Mouse (Mus musculus): Measurements from ENCODE around the gene Fam196b. TPM values are rescaled to one million over a fixed set of nuclear protein-coding genes. Genes with fewer than 3 reads are reported as not detected.

The Fam196b gene
- polyA plus RNA-seq, 1 experiment from 2014 or later: 0.83 TPM

DNA sequence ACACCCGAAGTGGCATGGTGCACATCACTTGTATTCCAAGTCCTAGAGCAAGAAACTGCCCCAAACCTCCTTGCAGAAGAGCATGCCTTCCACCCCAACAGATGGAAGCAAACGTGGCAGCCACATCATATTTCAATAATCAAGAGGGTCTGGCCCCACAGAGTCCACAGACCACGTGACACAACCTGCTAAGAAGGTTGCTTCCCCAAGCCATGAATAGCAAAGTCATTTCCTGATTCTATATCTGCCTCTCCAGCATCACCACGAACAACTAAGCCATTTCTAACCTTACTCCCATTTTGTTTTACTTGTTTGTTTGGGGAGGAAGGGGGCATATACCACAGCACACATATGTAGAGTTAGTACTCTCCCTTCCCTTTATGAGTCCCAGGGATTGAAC, 69.6 kb downstream of the Fam196b start:
- Histone ChIP-seq H3K27ac (ENCODE audit: low read depth, low read length) (no peak overlapping the region), H3K9ac (ENCODE audit: low read depth, low read length) (no peak overlapping the region), H3K4me3 (ENCODE audit: low read depth, low read length) (no peak overlapping the region), H3K27me3 (ENCODE audit: control insufficient read depth, insufficient read depth, low read length) (no peaks in the 10 kb centered on the region), H3K4me1 (replicated peaks; ENCODE audit: control insufficient read depth, insufficient read depth, low read length) (no peaks in the 10 kb centered on the region), H3K36me3 (ENCODE audit: control insufficient read depth, insufficient read depth, low read length) (no peaks in the 10 kb centered on the region), H3K4me2 (replicated peaks; ENCODE audit: low read depth, low read length) (no peak overlapping the region), H3K9me3 (ENCODE audit: control insufficient read depth, low read length) (no peaks in the 10 kb centered on the region)
- 77% methylated on average over 4 of the region's 4 CpGs for WGBS
- DNase-seq (ENCODE audit: low spot score) (no peak), ATAC-seq (ENCODE audit: low FRiP score) (no peak)

DNA sequence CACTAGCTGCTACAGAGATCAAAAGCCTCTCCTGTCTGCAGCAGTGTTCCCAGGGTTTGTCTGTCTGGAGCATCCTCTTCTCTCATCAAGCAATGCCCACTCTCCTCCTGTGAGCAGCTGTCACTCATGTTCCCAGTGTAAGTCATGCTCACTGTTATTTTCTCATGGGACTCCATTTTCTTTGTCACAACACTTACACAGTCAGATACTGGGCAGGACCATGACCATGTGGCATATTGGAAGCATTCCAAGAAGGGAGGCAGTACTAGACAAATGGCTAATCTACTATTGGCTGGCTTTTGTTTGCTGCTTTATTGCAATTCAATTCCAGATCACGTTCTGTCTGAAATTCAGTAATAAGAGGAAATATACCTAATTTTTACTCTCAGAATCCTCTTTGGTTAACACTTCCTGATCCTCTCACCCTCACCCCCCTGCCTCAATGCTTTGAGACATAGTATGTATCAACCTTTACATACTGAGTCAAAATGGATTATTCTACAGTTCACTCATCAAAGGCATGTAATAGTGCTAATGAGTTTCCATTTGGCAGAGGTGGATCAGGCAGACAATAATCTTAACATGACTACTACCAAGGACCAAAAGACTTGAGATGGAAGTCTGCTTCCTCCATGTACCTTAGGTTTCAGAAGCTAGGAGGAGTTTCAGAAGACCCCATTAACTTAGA, 70.5 kb downstream of the Fam196b start:
- ATAC-seq (ENCODE audit: low FRiP score): no peak
- WGBS: 71% methylated on average over 1 of the region's 1 CpGs

DNA sequence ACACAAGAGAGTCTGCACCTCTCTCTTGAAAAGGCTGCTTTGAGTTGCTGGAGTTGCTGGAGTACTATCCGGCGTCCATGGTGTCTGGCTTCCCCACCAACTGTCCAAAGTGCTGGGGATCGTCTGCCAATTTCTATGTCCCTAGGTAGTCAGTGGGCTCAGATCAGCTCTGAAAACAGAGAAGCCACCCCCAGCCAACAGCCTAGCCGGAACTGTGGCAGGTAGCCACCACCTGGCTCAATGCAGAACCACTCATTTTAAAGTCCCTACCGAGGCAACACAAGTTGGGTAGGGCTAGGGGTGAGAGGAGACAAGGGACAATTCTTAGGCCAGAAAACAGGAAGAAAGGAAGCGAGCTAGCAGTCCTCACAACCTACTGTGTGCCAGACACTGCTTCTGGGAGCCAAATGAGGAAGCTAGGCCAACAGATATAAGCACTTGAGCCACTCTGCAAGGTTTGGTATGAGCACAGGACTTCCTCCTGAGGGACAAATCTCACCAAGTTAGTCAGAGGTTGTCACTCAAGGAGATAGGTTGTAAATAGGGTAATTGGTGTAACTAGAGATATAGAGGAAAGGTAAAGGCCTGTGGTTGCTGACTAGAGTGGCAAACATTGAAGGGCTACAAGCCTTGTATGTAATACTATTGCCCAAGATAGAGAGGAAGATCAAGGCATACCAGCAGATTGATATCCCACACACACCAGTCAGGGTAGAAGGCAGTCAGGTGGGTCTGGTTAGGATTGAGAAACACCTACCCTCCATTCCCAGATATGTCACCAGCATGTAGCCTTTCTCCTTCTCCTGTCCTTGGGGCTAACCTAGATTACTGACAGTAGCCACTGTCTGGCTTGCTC, 74.9 kb downstream of the Fam196b start:
- Histone ChIP-seq H3K4me1 (replicated peaks; ENCODE audit: control insufficient read depth, insufficient read depth, low read length) (no peaks in the 10 kb centered on the region), H3K27ac (ENCODE audit: low read depth, low read length) (no peak overlapping the region), H3K27me3 (ENCODE audit: control insufficient read depth, insufficient read depth, low read length) (no peaks in the 10 kb centered on the region), H3K4me3 (ENCODE audit: low read depth, low read length) (no peak overlapping the region), H3K4me2 (replicated peaks; ENCODE audit: low read depth, low read length) (no peak overlapping the region), H3K36me3 (ENCODE audit: control insufficient read depth, insufficient read depth, low read length) (no peaks in the 10 kb centered on the region), H3K9me3 (ENCODE audit: control insufficient read depth, low read length) (no peaks in the 10 kb centered on the region), H3K9ac (ENCODE audit: low read depth, low read length) (no peak overlapping the region)
- ATAC-seq (ENCODE audit: low FRiP score): no peak
- WGBS: 85% methylated on average over 6 of the region's 6 CpGs
- no peak for DNase-seq (ENCODE audit: low spot score)

More for the DNA sequence above, 70.5 kb downstream of the Fam196b start:
- Histone ChIP-seq H3K9ac (ENCODE audit: low read depth, low read length) (no peak overlapping the region), H3K4me3 (ENCODE audit: low read depth, low read length) (no peak overlapping the region), H3K27me3 (ENCODE audit: control insufficient read depth, insufficient read depth, low read length) (no peaks in the 10 kb centered on the region), H3K4me2 (replicated peaks; ENCODE audit: low read depth, low read length) (no peak overlapping the region), H3K27ac (ENCODE audit: low read depth, low read length) (no peak overlapping the region), H3K9me3 (ENCODE audit: control insufficient read depth, low read length) (no peaks in the 10 kb centered on the region), H3K36me3 (ENCODE audit: control insufficient read depth, insufficient read depth, low read length) (no peaks in the 10 kb centered on the region), H3K4me1 (replicated peaks; ENCODE audit: control insufficient read depth, insufficient read depth, low read length) (no peaks in the 10 kb centered on the region)
- DNase-seq (ENCODE audit: low spot score): no peak

DNA sequence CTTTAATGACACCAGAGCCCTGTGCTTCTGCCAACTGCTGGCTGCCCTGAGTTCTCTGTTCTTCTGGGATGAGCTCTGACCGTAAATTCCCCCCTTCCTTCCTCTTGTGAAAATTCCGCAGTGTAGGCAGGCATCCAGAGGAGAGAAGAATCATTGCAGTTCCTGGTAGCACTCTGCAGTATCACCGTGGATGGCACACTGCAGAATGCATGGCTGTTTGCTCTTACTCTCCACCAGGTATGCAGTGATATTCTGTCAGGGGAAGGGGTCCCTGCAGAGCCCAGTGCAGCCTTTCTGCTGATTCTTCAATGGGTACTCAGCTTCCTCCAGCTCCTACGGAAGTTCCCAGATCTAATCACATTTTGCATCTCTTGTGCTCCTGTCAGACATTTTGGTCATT, 77.5 kb downstream of the Fam196b start:
- Histone ChIP-seq H3K27me3 (ENCODE audit: control insufficient read depth, insufficient read depth, low read length) (no peaks in the 10 kb centered on the region), H3K4me1 (replicated peaks; ENCODE audit: control insufficient read depth, insufficient read depth, low read length) (no peaks in the 10 kb centered on the region), H3K36me3 (ENCODE audit: control insufficient read depth, insufficient read depth, low read length) (no peaks in the 10 kb centered on the region), H3K4me3 (ENCODE audit: low read depth, low read length) (no peak overlapping the region), H3K4me2 (replicated peaks; ENCODE audit: low read depth, low read length) (no peak overlapping the region), H3K9me3 (ENCODE audit: control insufficient read depth, low read length) (no peaks in the 10 kb centered on the region), H3K9ac (ENCODE audit: low read depth, low read length) (no peak overlapping the region), H3K27ac (ENCODE audit: low read depth, low read length) (no peak overlapping the region)
- 69% methylated on average over 4 of the region's 4 CpGs for WGBS
- no peak for ATAC-seq (ENCODE audit: low FRiP score)
- no peak for DNase-seq (ENCODE audit: low spot score)

DNA sequence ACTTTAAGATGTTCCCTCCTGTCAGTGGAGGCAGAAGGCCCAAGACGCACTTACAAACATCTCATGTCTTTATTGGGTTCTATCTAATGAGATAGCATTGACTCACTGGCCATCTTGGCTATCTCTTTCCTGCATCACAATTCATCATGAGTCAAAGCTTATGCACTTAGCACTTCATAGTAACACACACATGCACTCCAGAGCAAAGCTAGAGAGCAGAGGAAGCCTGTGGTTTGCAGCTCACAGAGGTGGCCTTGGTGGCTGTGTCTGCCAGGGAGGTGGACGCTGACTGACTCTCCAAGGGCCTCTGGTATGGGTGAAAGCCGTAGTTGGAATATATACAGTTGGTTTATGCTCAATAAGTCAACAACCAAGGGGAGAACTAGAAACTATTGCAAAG, 81.2 kb downstream of the Fam196b start:
- H3K4me3 ChIP-seq (ENCODE audit: low read depth, low read length): no peak overlapping the region
- DNase-seq (ENCODE audit: low spot score) (no peak), ATAC-seq (ENCODE audit: low FRiP score) (no peak)

DNA sequence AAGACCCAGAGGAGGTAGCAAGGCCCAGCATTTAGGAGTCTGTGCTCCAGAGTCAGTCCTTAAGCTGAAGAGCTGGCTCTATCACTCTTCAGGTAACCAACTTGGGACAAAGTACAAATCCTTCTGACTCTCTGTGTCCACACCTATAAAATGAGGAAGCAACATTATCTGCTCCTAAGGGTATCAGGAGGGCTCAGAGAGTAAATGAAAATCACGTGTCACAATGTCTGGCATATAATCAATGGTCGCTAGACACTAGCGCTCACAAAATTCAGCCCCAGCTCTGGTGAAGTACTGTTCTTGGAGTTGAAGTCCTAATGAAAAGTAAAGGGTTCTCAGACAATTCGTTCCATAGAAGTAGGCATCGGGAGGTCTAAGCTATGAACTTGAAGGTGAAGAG, 83.0 kb downstream of the Fam196b start:
- Histone ChIP-seq H3K9me3 (ENCODE audit: control insufficient read depth, low read length) (no peaks in the 10 kb centered on the region), H3K27ac (ENCODE audit: low read depth, low read length) (no peak overlapping the region), H3K36me3 (ENCODE audit: control insufficient read depth, insufficient read depth, low read length) (no peaks in the 10 kb centered on the region), H3K4me2 (replicated peaks; ENCODE audit: low read depth, low read length) (no peak overlapping the region), H3K27me3 (ENCODE audit: control insufficient read depth, insufficient read depth, low read length) (no peaks in the 10 kb centered on the region), H3K4me1 (replicated peaks; ENCODE audit: control insufficient read depth, insufficient read depth, low read length) (no peaks in the 10 kb centered on the region), H3K9ac (ENCODE audit: low read depth, low read length) (no peak overlapping the region), H3K4me3 (ENCODE audit: low read depth, low read length) (no peak overlapping the region)
- ATAC-seq (ENCODE audit: low FRiP score) (no peak), DNase-seq (ENCODE audit: low spot score) (no peak)
- WGBS: 91% methylated on average over 5 of the region's 5 CpGs

More for the DNA sequence above, 81.2 kb downstream of the Fam196b start:
- Histone ChIP-seq H3K4me2 (replicated peaks; ENCODE audit: low read depth, low read length) (no peak overlapping the region), H3K36me3 (ENCODE audit: control insufficient read depth, insufficient read depth, low read length) (no peaks in the 10 kb centered on the region), H3K27ac (ENCODE audit: low read depth, low read length) (no peak overlapping the region), H3K9me3 (ENCODE audit: control insufficient read depth, low read length) (no peaks in the 10 kb centered on the region), H3K9ac (ENCODE audit: low read depth, low read length) (no peak overlapping the region), H3K27me3 (ENCODE audit: control insufficient read depth, insufficient read depth, low read length) (no peaks in the 10 kb centered on the region), H3K4me1 (replicated peaks; ENCODE audit: control insufficient read depth, insufficient read depth, low read length) (no peaks in the 10 kb centered on the region)
- WGBS: 87% methylated on average over 3 of the region's 3 CpGs

DNA sequence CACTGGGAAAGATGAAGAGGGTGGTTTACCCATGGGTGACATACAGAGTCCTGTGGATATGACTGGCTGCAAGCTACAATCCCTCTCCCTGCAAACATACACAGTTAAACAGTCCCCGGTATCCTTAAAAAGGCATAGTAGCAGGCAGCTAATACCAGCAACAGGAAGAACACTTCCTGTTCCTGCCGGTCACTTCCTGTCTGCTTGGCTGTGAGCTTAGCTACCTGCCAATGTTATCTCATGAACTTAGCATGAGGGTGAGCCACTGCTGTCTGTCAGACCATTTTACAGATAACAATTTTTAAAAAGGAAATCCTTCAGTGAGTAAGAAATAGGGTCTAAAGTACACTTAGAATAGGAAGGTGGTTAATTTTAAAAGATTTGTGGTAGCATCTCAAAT, 83.9 kb downstream of the Fam196b start:
- H3K36me3 ChIP-seq (ENCODE audit: control insufficient read depth, insufficient read depth, low read length): no peaks in the 10 kb centered on the region

DNA sequence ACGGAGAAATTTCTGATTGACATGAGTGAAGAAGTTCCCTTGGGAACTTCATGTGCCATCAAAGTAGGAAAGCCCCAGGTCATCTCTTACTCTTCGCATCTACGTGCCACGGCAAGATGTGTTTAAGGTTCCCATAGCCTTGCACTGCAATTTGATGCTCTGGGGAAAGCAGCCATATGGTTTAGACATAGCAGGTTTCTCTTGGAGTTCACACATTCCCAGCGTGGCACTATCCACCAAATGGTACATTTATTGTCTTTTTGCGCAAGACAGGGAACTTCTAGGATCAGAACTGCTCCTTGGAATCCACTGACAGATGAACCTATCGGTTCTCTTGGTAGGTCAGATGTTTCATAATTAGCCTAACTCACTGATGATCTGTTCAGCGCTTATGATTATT, 86.7 kb downstream of the Fam196b start:
- no peaks in the 10 kb centered on the region for H3K27me3 ChIP-seq (ENCODE audit: control insufficient read depth, insufficient read depth, low read length)
- ATAC-seq (ENCODE audit: low FRiP score): no peak

More for the DNA sequence above, 83.9 kb downstream of the Fam196b start:
- DNase-seq (ENCODE audit: low spot score) (no peak), ATAC-seq (ENCODE audit: low FRiP score) (no peak)
- H3K27ac ChIP-seq (ENCODE audit: low read depth, low read length): no peak overlapping the region
- WGBS: 86% methylated on average over 2 of the region's 2 CpGs
- no peaks in the 10 kb centered on the region for H3K27me3 ChIP-seq (ENCODE audit: control insufficient read depth, insufficient read depth, low read length)
- H3K4me1 ChIP-seq (replicated peaks; ENCODE audit: control insufficient read depth, insufficient read depth, low read length): no peaks in the 10 kb centered on the region
- no peak overlapping the region for H3K4me3 ChIP-seq (ENCODE audit: low read depth, low read length)
- no peaks in the 10 kb centered on the region for H3K9me3 ChIP-seq (ENCODE audit: control insufficient read depth, low read length)
- H3K9ac ChIP-seq (ENCODE audit: low read depth, low read length): no peak overlapping the region
- no peak overlapping the region for H3K4me2 ChIP-seq (replicated peaks; ENCODE audit: low read depth, low read length)

DNA sequence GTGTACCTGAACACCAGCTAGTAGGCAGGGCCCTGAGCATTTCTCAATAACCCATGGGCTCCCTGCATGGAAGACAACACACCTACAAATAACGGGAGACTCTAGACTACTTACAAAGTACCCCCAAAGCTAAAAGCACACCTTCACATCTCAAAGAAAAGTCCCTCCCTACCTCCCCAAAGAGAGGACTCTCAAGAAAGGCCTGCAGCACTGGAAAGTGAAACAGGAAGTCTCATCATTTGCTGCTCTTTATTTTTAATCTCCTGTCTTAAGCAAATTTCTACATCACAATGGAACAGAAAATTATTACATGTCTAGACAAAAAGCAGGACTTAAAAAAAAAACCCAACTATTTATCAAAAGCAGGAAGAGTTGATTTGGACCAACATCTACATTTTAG, 90.7 kb downstream of the Fam196b start:
- H3K27ac ChIP-seq (ENCODE audit: low read depth, low read length): no peak overlapping the region
- ATAC-seq (ENCODE audit: low FRiP score) (no peak), DNase-seq (ENCODE audit: low spot score) (no peak)
- no peak overlapping the region for H3K4me3 ChIP-seq (ENCODE audit: low read depth, low read length)
- H3K36me3 ChIP-seq (ENCODE audit: control insufficient read depth, insufficient read depth, low read length): no peaks in the 10 kb centered on the region
- no peak overlapping the region for H3K9ac ChIP-seq (ENCODE audit: low read depth, low read length)
- H3K9me3 ChIP-seq (ENCODE audit: control insufficient read depth, low read length): no peaks in the 10 kb centered on the region
- H3K4me1 ChIP-seq (replicated peaks; ENCODE audit: control insufficient read depth, insufficient read depth, low read length): no peaks in the 10 kb centered on the region
- no peak overlapping the region for H3K4me2 ChIP-seq (replicated peaks; ENCODE audit: low read depth, low read length)
- no peaks in the 10 kb centered on the region for H3K27me3 ChIP-seq (ENCODE audit: control insufficient read depth, insufficient read depth, low read length)
- 96% methylated on average over 1 of the region's 1 CpGs for WGBS

More for the DNA sequence above, 86.7 kb downstream of the Fam196b start:
- Histone ChIP-seq H3K36me3 (ENCODE audit: control insufficient read depth, insufficient read depth, low read length) (no peaks in the 10 kb centered on the region), H3K9me3 (ENCODE audit: control insufficient read depth, low read length) (no peaks in the 10 kb centered on the region), H3K4me2 (replicated peaks; ENCODE audit: low read depth, low read length) (no peak overlapping the region), H3K27ac (ENCODE audit: low read depth, low read length) (no peak overlapping the region), H3K4me3 (ENCODE audit: low read depth, low read length) (no peak overlapping the region), H3K4me1 (replicated peaks; ENCODE audit: control insufficient read depth, insufficient read depth, low read length) (no peaks in the 10 kb centered on the region), H3K9ac (ENCODE audit: low read depth, low read length) (no peak overlapping the region)
- WGBS: 90% methylated on average over 8 of the region's 8 CpGs
- DNase-seq (ENCODE audit: low spot score): no peak
